Mouse (Mus musculus): Measurements from ENCODE around the gene Lrfn2.

Lrfn2 gene

GRCm38 (mm10) chr17:49033276-49033675, 101.1 kb downstream of the Lrfn2 start:
- no peak for DNase-seq (ENCODE audit: low spot score in 2 of 2)

- DNase-seq (ENCODE audit: low spot score in 2 of 2) = no peak
Observed at GRCm38 (mm10) chr17:49033686-49034250, 101.6 kb downstream of the Lrfn2 start.

GRCm38 (mm10) chr17:49035052-49035451, 102.9 kb downstream of the Lrfn2 start:
- DNase-seq (ENCODE audit: low spot score in 2 of 2) = no peak

GRCm38 (mm10) chr17:49037163-49037950, 105.2 kb downstream of the Lrfn2 start:
- DNase-seq (ENCODE audit: low spot score in 2 of 2) = no peak

- DNase-seq (ENCODE audit: low spot score in 2 of 2) = no peak
Observed at GRCm38 (mm10) chr17:49043806-49044640, 111.8 kb downstream of the Lrfn2 start.

- no peak for DNase-seq (ENCODE audit: low spot score in 2 of 2)
Observed at GRCm38 (mm10) chr17:49047921-49048320, 115.7 kb downstream of the Lrfn2 start.

GRCm38 (mm10) chr17:49051231-49051630, 119.1 kb downstream of the Lrfn2 start:
- no peak for DNase-seq (ENCODE audit: low spot score in 2 of 2)

- DNase-seq (ENCODE audit: low spot score in 2 of 2) = no peak
Observed at GRCm38 (mm10) chr17:49061141-49061540, 129.0 kb downstream of the Lrfn2 start.

- DNase-seq (ENCODE audit: low spot score in 2 of 2) = no peak
Observed at GRCm38 (mm10) chr17:49063789-49064188, 131.6 kb downstream of the Lrfn2 start.

GRCm38 (mm10) chr17:49064526-49064925, 132.3 kb downstream of the Lrfn2 start:
- DNase-seq (ENCODE audit: low spot score in 2 of 2) = no peak

- DNase-seq (ENCODE audit: low spot score in 2 of 2) = no peak
Observed at GRCm38 (mm10) chr17:49065050-49065449, 132.9 kb downstream of the Lrfn2 start.

GRCm38 (mm10) chr17:49066748-49067147, 134.6 kb downstream of the Lrfn2 start:
- DNase-seq (ENCODE audit: low spot score in 2 of 2) = peak in 1 of 2 experiments; percentile 11

- DNase-seq (ENCODE audit: low spot score in 2 of 2) = no peak
Observed at GRCm38 (mm10) chr17:49078168-49078567, 146.0 kb downstream of the Lrfn2 start.

- DNase-seq (ENCODE audit: low spot score in 2 of 2) = no peak
Observed at GRCm38 (mm10) chr17:49079647-49080046, 147.5 kb downstream of the Lrfn2 start.

- no peak for DNase-seq (ENCODE audit: low spot score in 2 of 2)
Observed at GRCm38 (mm10) chr17:49083594-49084380, 151.6 kb downstream of the Lrfn2 start.

GRCm38 (mm10) chr17:49085111-49085510, 152.9 kb downstream of the Lrfn2 start:
- no peak for DNase-seq (ENCODE audit: low spot score in 2 of 2)

GRCm38 (mm10) chr17:49096781-49097544, 164.8 kb downstream of the Lrfn2 start:
- DNase-seq (ENCODE audit: low spot score in 2 of 2) = no peak

- DNase-seq (ENCODE audit: low spot score in 2 of 2) = no peak
Observed at GRCm38 (mm10) chr17:49111399-49111798, 179.2 kb downstream of the Lrfn2 start.

GRCm38 (mm10) chr17:49111911-49112310, 179.7 kb downstream of the Lrfn2 start:
- DNase-seq (ENCODE audit: low spot score in 2 of 2) = no peak

GRCm38 (mm10) chr17:49113336-49113735, 181.2 kb downstream of the Lrfn2 start:
- no peak for DNase-seq (ENCODE audit: low spot score in 2 of 2)

- DNase-seq (ENCODE audit: low spot score in 2 of 2) = no peak
Observed at GRCm38 (mm10) chr17:49124166-49124565, 192.0 kb downstream of the Lrfn2 start.
